Mouse (Mus musculus) cortical plate, adult 2 months (tissue): ENCODE measurements around the gene Efhd2. TPM values are rescaled to one million over a fixed set of nuclear protein-coding genes. Genes with fewer than 3 reads are reported as not detected.

Source experiments
- H3K27ac ChIP-seq: fragments of 200-500 bp; 2 replicates; pipeline ENCODE4 v1.5.1; 2012; ENCODE audit warnings: low read length, control low read depth, inconsistent platforms; ENCODE audit not compliant: insufficient read depth
- H3K4me1 ChIP-seq: fragments of 200-500 bp; 2 replicates; pipeline ENCODE4 v1.6.1; 2011; ENCODE audit warnings: low read length; ENCODE audit not compliant: control insufficient read depth, insufficient read depth
- H3K4me3 ChIP-seq: fragments of 200-500 bp; 2 replicates; pipeline ENCODE4 v1.5.1; 2011; ENCODE audit warnings: mild to moderate bottlenecking, low read length, control low read depth; ENCODE audit not compliant: insufficient read depth
- CTCF ChIP-seq: fragments of 200-500 bp; IDR thresholded peaks from 2 replicates; pipeline ENCODE4 v1.5.1; 2011; ENCODE audit warnings: mild to moderate bottlenecking, control low read depth, low read length; ENCODE audit not compliant: insufficient read depth; ENCODE audit errors: extremely low read depth
- POLR2A ChIP-seq: fragments of 200-500 bp; IDR thresholded peaks from 2 replicates; pipeline ENCODE4 v1.6.1; 2011; ENCODE audit warnings: mild to moderate bottlenecking, low read length, control low read depth; ENCODE audit not compliant: insufficient read depth; ENCODE audit errors: extremely low read depth
- polyA plus RNA-seq: library from polyadenylated mRNA; depleted of rRNA; stranded (reverse); fragments of >200 nt; gene quantifications from 2 replicates; pipeline ENCODE4 v1.2.3, GENCODE M21; 2012

The Efhd2 gene
- polyA plus RNA-seq, 1 experiment: 365 TPM

- Histone ChIP-seq H3K27ac (no peak overlapping the region), H3K4me3 (no peak overlapping the region), H3K4me1 (peaks cover 2% of the 10 kb centered on the region; the same call in 1 of the 2 replicates)
- TF ChIP-seq CTCF (no peak), POLR2A (no peak)
Observed at GRCm38 (mm10) chr4:141831361-141831760, 43.4 kb downstream of the Efhd2 start.

- Histone ChIP-seq H3K27ac (no peak overlapping the region), H3K4me1 (peaks cover 2% of the 10 kb centered on the region; the same call in 1 of the 2 replicates), H3K4me3 (no peak overlapping the region)
- TF ChIP-seq CTCF: no peak
Observed at GRCm38 (mm10) chr4:141830381-141830780, 44.3 kb downstream of the Efhd2 start.

- Histone ChIP-seq H3K27ac (no peak overlapping the region), H3K4me1 (no peaks in the 10 kb centered on the region), H3K4me3 (no peak overlapping the region)
- TF ChIP-seq CTCF (no peak), POLR2A (no peak)
Observed at GRCm38 (mm10) chr4:141828177-141828576, 46.5 kb downstream of the Efhd2 start.

- no peaks in the 10 kb centered on the region for H3K4me1 ChIP-seq
- TF ChIP-seq CTCF (no peak), POLR2A (no peak)
- H3K27ac ChIP-seq: no peak overlapping the region
- H3K4me3 ChIP-seq: no peak overlapping the region
Observed at GRCm38 (mm10) chr4:141827401-141827800, 47.3 kb downstream of the Efhd2 start.

- Histone ChIP-seq H3K4me1 (no peaks in the 10 kb centered on the region), H3K27ac (no peak within 1 kb of the TSS)
- TF ChIP-seq CTCF: no peak
- TF ChIP-seq POLR2A: no peak
Observed at GRCm38 (mm10) chr4:141826060-141826459, 48.7 kb downstream of the Efhd2 start, which contains the start of gene Cela2a. Cela2a (minus strand) TSS chr4:141826160.

GRCm38 (mm10) chr4:141822979-141823378 lies 51.7 kb downstream of the Efhd2 start:
- H3K4me3 ChIP-seq: no peak overlapping the region
- no peaks in the 10 kb centered on the region for H3K4me1 ChIP-seq
- TF ChIP-seq POLR2A (no peak), CTCF (no peak)
- no peak overlapping the region for H3K27ac ChIP-seq

More at GRCm38 (mm10) chr4:141826060-141826459, 48.7 kb downstream of the Efhd2 start, which contains the start of gene Cela2a:
- no peak within 1 kb of the TSS for H3K4me3 ChIP-seq

- TF ChIP-seq CTCF (no peak), POLR2A (no peak)
- H3K4me3 ChIP-seq: no peak overlapping the region
- H3K4me1 ChIP-seq: no peaks in the 10 kb centered on the region
- no peak overlapping the region for H3K27ac ChIP-seq
Observed at GRCm38 (mm10) chr4:141822089-141822488, 52.6 kb downstream of the Efhd2 start.

GRCm38 (mm10) chr4:141821178-141821577 lies 53.5 kb downstream of the Efhd2 start:
- TF ChIP-seq POLR2A (no peak), CTCF (no peak)
- Histone ChIP-seq H3K4me1 (no peaks in the 10 kb centered on the region), H3K27ac (no peak overlapping the region), H3K4me3 (no peak overlapping the region)

- no peak for TF ChIP-seq CTCF
- no peak for TF ChIP-seq POLR2A
- H3K4me1 ChIP-seq: no peaks in the 10 kb centered on the region
- no peak overlapping the region for H3K27ac ChIP-seq
- H3K4me3 ChIP-seq: no peak overlapping the region
Observed at GRCm38 (mm10) chr4:141819316-141819715, 55.4 kb downstream of the Efhd2 start.

GRCm38 (mm10) chr4:141818861-141819260 lies 55.9 kb downstream of the Efhd2 start:
- Histone ChIP-seq H3K4me1 (no peaks in the 10 kb centered on the region), H3K4me3 (no peak overlapping the region), H3K27ac (no peak overlapping the region)
- TF ChIP-seq CTCF (no peak), POLR2A (no peak)

- Histone ChIP-seq H3K27ac (no peak overlapping the region), H3K4me3 (no peak overlapping the region)
- TF ChIP-seq CTCF: no peak
- no peak for TF ChIP-seq POLR2A
Observed at GRCm38 (mm10) chr4:141817706-141818105, 57.0 kb downstream of the Efhd2 start.

More at GRCm38 (mm10) chr4:141817706-141818105, 57.0 kb downstream of the Efhd2 start:
- no peaks in the 10 kb centered on the region for H3K4me1 ChIP-seq
